In genomic region chr6:35380721-35381466, GRCm38 (mm10) we compare ENCODE assay signal across 7 mouse cellular contexts. TPM values are rescaled to one million over a fixed set of nuclear protein-coding genes. Genes with fewer than 3 reads are reported as not detected.
A peak's percentile ranks its signal among the peaks of the same experiment; 100 is the strongest.
DNase-seq lines count a peak whose midpoint lies in the region; ATAC-seq and TF ChIP-seq lines count a peak whose summit lies in the region.

No protein-coding gene starts in this region.

- dilution Hi-C loops in CH12.LX (cut with MboI; ENCODE audit: extremely low pct_ligation_motif_present, extremely low pct_unique_long_range_greater_than_20kb, low sequenced_read_pairs): no loop called here

- H3K79me2 ChIP-seq in CH12.LX (replicated peaks; ENCODE audit: control insufficient read depth, extremely low read depth, insufficient read depth, poor library complexity, severe bottlenecking): no peaks in the 10 kb centered on the region

- in situ Hi-C loops in CH12.LX (cut with MboI; ENCODE audit: low pct_ligation_motif_present, low pct_unique_long_range_greater_than_20kb, low sequenced_read_pairs): loop anchor here (10.0 kb wide), 1 partner anchor 184 kb away; no protein-coding TSS in a partner anchor

- intact Hi-C loops in left cerebral cortex, adult 2 months (cut with DNase I): loop anchor here (1.0 to 10.0 kb wide), 5 partner anchors 186 to 1664 kb away; no protein-coding TSS in a partner anchor

- H3K4me2 ChIP-seq in CH12.LX (ENCODE audit: insufficient read depth, low read depth, poor library complexity, severe bottlenecking): peak overlapping the region; percentile 85
- H3K4me2 ChIP-seq in embryonic facial prominence, embryonic 13.5 days: peak overlapping the region; percentile 56
- peak overlapping the region; percentile 40 for H3K4me2 ChIP-seq in hindbrain, embryonic 13.5 days
- H3K4me2 ChIP-seq in midbrain, embryonic 11.5 days: peak overlapping the region; percentile 41

- peak; percentile 70 for DNase-seq in CH12.LX (ENCODE audit: extremely low read depth)
- peak; percentile 9 for DNase-seq in T-cell, adult 2 months (ENCODE audit: low spot score)
- DNase-seq in left cerebral cortex, adult 2 months (ENCODE audit: extremely low spot score in 1 of 2, low spot score in 2 of 2): peak; percentile 17 to 20
- DNase-seq in midbrain, embryonic 11.5 days (ENCODE audit: low spot score, missing footprints): peak; percentile 95

- H3K36me3 ChIP-seq in CH12.LX (replicated peaks in 1 of 2; ENCODE audit: control insufficient read depth in 1 of 2, insufficient read depth in 1 of 2, low read length in 1 of 2): no peaks in the 10 kb centered on the region
- H3K36me3 ChIP-seq in embryonic facial prominence, embryonic 13.5 days: no peaks in the 10 kb centered on the region
- no peaks in the 10 kb centered on the region for H3K36me3 ChIP-seq in hindbrain, embryonic 13.5 days
- no peaks in the 10 kb centered on the region for H3K36me3 ChIP-seq in midbrain, embryonic 11.5 days (ENCODE audit: control insufficient read depth, insufficient read depth, low read length)
- H3K36me3 ChIP-seq in testis, adult 2 months (ENCODE audit: control insufficient read depth, insufficient read depth, low read length): no peaks in the 10 kb centered on the region

- H3K9me3 ChIP-seq in CH12.LX (replicated peaks; ENCODE audit: low read length): no peaks in the 10 kb centered on the region
- no peaks in the 10 kb centered on the region for H3K9me3 ChIP-seq in embryonic facial prominence, embryonic 13.5 days
- no peaks in the 10 kb centered on the region for H3K9me3 ChIP-seq in hindbrain, embryonic 13.5 days
- H3K9me3 ChIP-seq in midbrain, embryonic 11.5 days (ENCODE audit: control insufficient read depth, low read length): no peaks in the 10 kb centered on the region

- H3K27ac ChIP-seq in CH12.LX (ENCODE audit: insufficient read depth, low read depth): no peak overlapping the region
- H3K27ac ChIP-seq in embryonic facial prominence, embryonic 13.5 days: no peak overlapping the region
- H3K27ac ChIP-seq in hindbrain, embryonic 13.5 days: no peak overlapping the region
- H3K27ac ChIP-seq in left cerebral cortex, adult 2 months: no peak overlapping the region
- no peak overlapping the region for H3K27ac ChIP-seq in midbrain, embryonic 11.5 days (ENCODE audit: low read depth, low read length)
- H3K27ac ChIP-seq in testis, adult 2 months (ENCODE audit: control insufficient read depth, insufficient read depth, low read depth, low read length): no peak overlapping the region

- no peak for ATAC-seq in embryonic facial prominence, embryonic 13.5 days (ENCODE audit: insufficient number of reproducible peaks, insufficient read depth, low FRiP score, low TSS enrichment, low read depth)
- ATAC-seq in hindbrain, embryonic 13.5 days (ENCODE audit: low FRiP score): peak; percentile 81
- peak; percentile 72 for ATAC-seq in midbrain, embryonic 11.5 days (ENCODE audit: low FRiP score)

- H3K9ac ChIP-seq in CH12.LX (ENCODE audit: insufficient read depth, low read depth): no peak overlapping the region
- peak overlapping the region; percentile 59; the same call in 1 of the 2 replicates for H3K9ac ChIP-seq in embryonic facial prominence, embryonic 13.5 days
- H3K9ac ChIP-seq in hindbrain, embryonic 13.5 days: no peak overlapping the region
- H3K9ac ChIP-seq in midbrain, embryonic 11.5 days (ENCODE audit: low read length): no peak overlapping the region; the same call in 1 of the 2 replicates

- H3K27me3 ChIP-seq in CH12.LX (replicated peaks): no peaks in the 10 kb centered on the region
- peaks cover 3% of the 10 kb centered on the region; the same call in 1 of the 2 replicates for H3K27me3 ChIP-seq in embryonic facial prominence, embryonic 13.5 days
- no peaks in the 10 kb centered on the region for H3K27me3 ChIP-seq in hindbrain, embryonic 13.5 days
- H3K27me3 ChIP-seq in midbrain, embryonic 11.5 days (ENCODE audit: control insufficient read depth, insufficient read depth, low read length): no peaks in the 10 kb centered on the region
- no peaks in the 10 kb centered on the region for H3K27me3 ChIP-seq in testis, adult 2 months (ENCODE audit: control insufficient read depth, insufficient read depth, low read length)

- no peak for TF ChIP-seq EP300 in CH12.LX (IDR thresholded peaks at IDR 0.05; ENCODE audit: low read length)

- H3K4me1 ChIP-seq in CH12.LX (ENCODE audit: control insufficient read depth in 1 of 2, insufficient read depth in 2 of 2): peaks cover 0 to 14% of the 10 kb centered on the region in 2 experiments; a peak in 2 of 4 replicates
- H3K4me1 ChIP-seq in embryonic facial prominence, embryonic 13.5 days: peaks cover 3% of the 10 kb centered on the region; the same call in 1 of the 2 replicates
- H3K4me1 ChIP-seq in hindbrain, embryonic 13.5 days (replicated peaks): peaks cover 15% of the 10 kb centered on the region
- no peaks in the 10 kb centered on the region for H3K4me1 ChIP-seq in midbrain, embryonic 11.5 days (ENCODE audit: control insufficient read depth, insufficient read depth, low read length)
- peaks cover 6% of the 10 kb centered on the region for H3K4me1 ChIP-seq in testis, adult 2 months (ENCODE audit: control insufficient read depth, insufficient read depth, low read length)

- 21% methylated on average over 11 of the region's 11 CpGs for WGBS in embryonic facial prominence, embryonic 13.5 days
- WGBS in hindbrain, embryonic 13.5 days: 27% methylated on average over 11 of the region's 11 CpGs
- WGBS in midbrain, embryonic 11.5 days: 26% methylated on average over 11 of the region's 11 CpGs

- TF ChIP-seq RAD21 in CH12.LX (IDR thresholded peaks at IDR 0.05; ENCODE audit: low read depth, low read length): peak; percentile 93

- peak; percentile 75 to 89 for TF ChIP-seq CTCF in CH12.LX (conservative IDR thresholded peaks at IDR 0.05 in 1 of 2, IDR thresholded peaks at IDR 0.05 in 1 of 2; ENCODE audit: low read depth in 2 of 2, low read length in 2 of 2)
- TF ChIP-seq CTCF in left cerebral cortex, adult 2 months (IDR thresholded peaks at IDR 0.05): peak; percentile 86
- peak; percentile 30; the same call in 1 of the 2 replicates for TF ChIP-seq CTCF in testis, adult 2 months (IDR thresholded peaks at IDR 0.05; ENCODE audit: control insufficient read depth, insufficient read depth, insufficient replicate concordance, low read depth, low read length)

- no peak for TF ChIP-seq POLR2A in CH12.LX (IDR thresholded peaks at IDR 0.05; ENCODE audit: low read depth, low read length)
- no peak for TF ChIP-seq POLR2A in testis, adult 2 months (IDR thresholded peaks at IDR 0.05; ENCODE audit: control insufficient read depth, low read depth, low read length)

- peak overlapping the region in 1 of 3 experiments; percentile 29 for H3K4me3 ChIP-seq in CH12.LX (replicated peaks in 1 of 3; ENCODE audit: low read depth in 2 of 3, low read length in 2 of 3, poor library complexity in 1 of 3)
- peak overlapping the region; percentile 31 for H3K4me3 ChIP-seq in embryonic facial prominence, embryonic 13.5 days
- no peak overlapping the region for H3K4me3 ChIP-seq in hindbrain, embryonic 13.5 days
- no peak overlapping the region for H3K4me3 ChIP-seq in left cerebral cortex, adult 2 months
- no peak overlapping the region for H3K4me3 ChIP-seq in midbrain, embryonic 11.5 days (ENCODE audit: low read depth, low read length)
- no peak overlapping the region for H3K4me3 ChIP-seq in testis, adult 2 months (ENCODE audit: control insufficient read depth, low read depth, low read length)

TF ChIP-seq in CH12.LX, 34 proteins besides CTCF, POLR2A, EP300 and RAD21:
- TF ChIP-seq ZC3H11A (IDR thresholded peaks at IDR 0.05; ENCODE audit: low read depth, low read length) (peak; percentile 48), CHD2 (IDR thresholded peaks at IDR 0.05; ENCODE audit: low read length) (no peak), SMC3 (IDR thresholded peaks at IDR 0.05; ENCODE audit: low read depth, low read length) (peak; percentile 75)
TF ChIP-seq in CH12.LX: peak in this region for 2.

RNA-seq across cellular contexts. Expression of gene Fam180a, which starts 55.0 kb away (rescaled TPM):
- 0.08 TPM in 1 of 2 replicates, not detected in the other for total RNA-seq in CH12.LX (2012; rRNA removed)
- not detected in 2 replicates for total RNA-seq in CH12.LX (2014; rRNA removed)
- polyA plus RNA-seq in CH12.LX (2012; ENCODE audit: insufficient read length, low read depth): not detected in 2 replicates
- 1.5 and 3.1 TPM in 2 replicates for polyA plus RNA-seq in embryonic facial prominence, embryonic 13.5 days (2015; fragmentation: Nextera tagmentation; extraction: Ambion mirVana)
- polyA plus RNA-seq in hindbrain, embryonic 13.5 days (2015; fragmentation: Nextera tagmentation; extraction: Ambion mirVana): 0.27 and 0.71 TPM in 2 replicates
- total RNA-seq in left cerebral cortex, adult 2 months (2021): 1 to 10 TPM; 3.5 to 4.4 TPM
- polyA plus RNA-seq in midbrain, embryonic 11.5 days (2014; fragmentation: Nextera tagmentation; extraction: Ambion mirVana): not detected in 2 replicates
- 0.08 and 0.21 TPM in 2 replicates for polyA plus RNA-seq in testis, adult 2 months (2012; rRNA removed)

Comparison
In these comparisons a context has a peak if more than half of its experiments do, and no peak if none do; other contexts are left out.
1. DNase-seq: peak in every context shown above with its lines; median percentile 95 in midbrain, embryonic 11.5 days; 70 in CH12.LX; 18 in left cerebral cortex, adult 2 months; 9 in T-cell, adult 2 months.
2. CTCF ChIP-seq: peak in every context shown above with its lines; median percentile 86 in left cerebral cortex, adult 2 months; 82 in CH12.LX; 30 in testis, adult 2 months.